Mouse (Mus musculus) retina, embryonic 14.5 days (tissue): ENCODE data around the gene Robo1.

Experiments used
- DNase-seq: peaks from one replicate; pipeline ENCODE4 v3.0.0-alpha.2; 2015; ENCODE audit warnings: low spot score

Robo1 gene

DNA sequence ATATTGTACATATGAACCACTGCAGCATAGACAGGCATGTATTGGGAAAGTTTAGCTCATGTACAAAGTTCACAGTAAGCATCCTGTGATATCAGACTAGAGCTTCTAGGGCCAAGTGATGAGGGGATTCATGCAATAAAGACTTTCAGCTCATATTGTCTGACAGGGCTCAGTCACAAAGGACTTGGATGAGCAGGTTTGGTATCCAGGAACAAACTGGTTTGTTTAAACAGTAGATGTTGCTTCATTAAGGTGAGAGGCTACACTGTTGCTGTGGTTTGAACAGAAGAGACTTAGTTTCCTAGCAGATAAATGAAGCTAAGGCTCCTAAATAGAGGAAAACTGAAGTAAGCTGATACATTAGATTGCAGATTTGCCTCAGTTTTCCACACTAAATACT is 626.8 kb downstream of the Robo1 start:
- DNase-seq = no peak

DNA sequence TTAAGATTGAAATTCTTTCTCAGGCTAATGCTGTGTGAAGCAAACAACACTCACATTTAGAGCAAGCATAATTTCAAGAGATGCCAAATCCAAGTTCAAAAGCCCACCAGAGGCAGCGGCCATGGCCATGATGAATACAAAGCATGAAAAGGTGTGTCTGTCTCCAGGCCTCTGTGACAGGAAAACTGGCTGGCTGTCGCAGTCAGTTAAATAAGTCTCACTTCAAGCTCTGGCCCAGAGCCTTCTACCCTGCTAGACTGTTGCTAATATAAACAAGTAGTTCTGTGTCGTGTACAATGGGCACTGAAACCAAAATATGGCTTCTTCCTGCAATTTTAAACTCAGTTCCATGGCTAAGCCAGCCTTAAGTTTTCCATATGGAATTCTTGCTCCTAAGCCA is 629.1 kb downstream of the Robo1 start:
- DNase-seq = no peak

DNA sequence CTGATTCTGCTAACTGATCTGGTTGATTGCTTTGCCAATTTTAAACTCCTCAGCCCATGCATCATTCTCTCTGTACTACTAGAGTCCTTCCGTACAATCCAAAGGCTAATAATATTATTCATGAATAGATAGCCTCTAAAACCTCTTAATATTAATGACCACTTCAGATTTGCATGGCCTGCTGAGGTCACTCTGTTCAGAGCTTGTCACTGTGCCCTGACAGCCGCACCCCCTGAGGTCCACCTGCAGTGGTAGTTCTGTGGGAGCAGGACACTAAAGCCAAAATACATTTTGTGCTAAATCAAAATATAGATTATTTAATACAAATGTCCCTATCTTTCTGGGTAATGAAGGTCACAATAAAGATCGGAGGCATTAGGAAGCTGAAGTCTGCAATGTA is 631.8 kb downstream of the Robo1 start:
- no peak for DNase-seq

DNA sequence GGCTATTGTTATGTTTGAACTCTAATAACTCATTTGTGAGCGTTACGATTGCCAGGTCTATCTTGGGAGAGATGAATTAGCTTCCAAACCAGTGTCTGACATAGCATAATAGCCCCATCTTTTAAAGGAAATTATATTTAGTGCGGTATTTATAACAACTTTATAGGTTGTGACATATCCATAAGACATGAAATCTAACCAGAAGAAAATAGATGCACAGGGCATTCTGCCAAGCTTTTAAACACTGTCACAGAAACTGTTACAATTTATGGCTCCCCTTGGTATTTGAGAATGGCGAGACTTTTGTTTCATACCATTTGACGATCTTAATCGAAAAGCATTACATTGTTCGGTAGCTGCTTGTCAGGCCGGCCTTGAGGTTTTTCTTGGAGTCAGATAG is 632.7 kb downstream of the Robo1 start:
- no peak for DNase-seq

DNA sequence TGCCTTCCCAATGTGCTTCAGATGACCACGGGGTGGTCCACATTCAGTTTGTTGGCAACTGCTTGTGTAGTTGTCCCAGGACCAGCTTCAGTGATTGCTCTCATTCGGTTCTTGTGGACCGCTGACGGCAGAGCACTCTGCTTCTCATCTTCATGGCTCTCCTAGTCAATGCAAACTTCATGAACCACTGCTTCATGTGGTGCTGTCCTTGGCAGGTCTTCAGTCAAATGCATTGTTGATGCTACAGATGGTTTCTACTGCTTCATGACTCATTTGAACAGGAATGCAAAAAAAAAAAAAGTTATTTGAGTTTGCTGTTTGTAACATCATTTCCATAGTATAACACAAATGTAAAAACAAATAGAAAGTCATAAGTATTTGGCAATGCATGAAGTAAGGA is 636.3 kb downstream of the Robo1 start:
- DNase-seq = no peak

DNA sequence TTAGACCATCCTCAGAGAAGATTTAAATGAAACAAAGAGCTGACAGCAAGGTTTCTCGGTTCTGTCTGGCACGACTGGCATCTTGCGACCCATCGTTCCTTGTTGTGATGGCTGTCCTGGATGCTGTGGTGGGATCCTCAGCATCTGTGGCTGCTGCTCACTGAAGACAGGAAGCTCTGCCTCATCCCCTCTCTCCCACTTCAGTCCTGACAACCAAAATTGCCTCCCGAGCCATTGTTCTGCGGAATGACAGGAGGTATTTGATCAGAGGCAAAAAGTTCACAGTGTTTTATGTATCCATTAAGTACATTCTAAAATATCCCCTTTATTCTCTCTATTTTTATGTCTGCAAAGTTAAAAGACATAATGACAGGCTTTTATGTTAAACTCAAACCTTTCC is 643.9 kb downstream of the Robo1 start:
- DNase-seq = no peak

DNA sequence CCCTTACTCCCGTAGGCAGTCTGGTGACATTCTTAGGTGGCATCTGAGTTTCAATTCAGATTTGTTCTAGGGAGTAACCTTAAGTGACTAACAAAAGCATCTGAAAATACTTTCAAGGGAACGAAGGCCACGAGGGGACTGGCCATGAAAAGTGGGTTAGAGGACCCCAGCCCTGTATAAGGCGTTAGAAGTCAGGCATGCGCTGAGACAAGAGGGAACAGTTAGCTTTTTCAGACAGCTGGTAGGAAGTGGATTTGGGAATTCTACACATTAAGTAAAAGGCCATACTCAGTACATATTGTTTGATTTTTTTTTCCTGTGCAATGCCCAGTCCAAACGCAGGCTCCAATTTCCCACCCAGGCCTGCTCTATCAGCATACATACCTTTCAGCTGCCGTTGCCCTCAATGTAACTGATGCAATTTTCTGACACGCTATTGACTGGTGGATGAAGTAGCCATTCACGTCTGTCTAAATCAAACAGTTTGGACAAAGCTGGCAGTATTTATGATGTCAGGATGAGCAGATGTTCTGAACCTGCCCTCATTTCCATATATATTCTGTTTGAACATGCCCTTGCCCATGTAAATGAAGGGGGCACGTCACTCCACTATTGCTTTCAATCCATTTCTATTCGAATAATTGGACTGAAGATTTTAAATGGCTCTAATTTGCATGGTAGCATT is 651.1 kb downstream of the Robo1 start:
- no peak for DNase-seq

DNA sequence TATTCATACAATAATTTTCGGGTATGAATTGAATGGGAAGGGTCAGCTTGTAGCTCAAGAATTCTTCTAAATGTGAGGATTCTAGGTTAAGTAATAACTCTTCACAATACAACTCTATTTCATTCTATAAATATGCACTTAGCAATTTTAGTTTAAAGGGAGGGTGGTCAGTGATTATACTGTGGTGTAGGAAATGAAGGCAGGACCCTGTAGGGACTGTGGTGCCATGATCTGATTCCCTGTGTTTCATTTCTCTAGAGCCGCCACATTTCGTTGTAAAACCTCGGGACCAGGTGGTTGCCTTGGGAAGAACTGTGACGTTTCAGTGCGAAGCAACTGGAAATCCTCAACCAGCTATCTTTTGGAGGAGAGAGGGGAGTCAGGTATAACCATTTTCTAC is 651.7 kb downstream of the Robo1 start:
- no peak for DNase-seq

DNA sequence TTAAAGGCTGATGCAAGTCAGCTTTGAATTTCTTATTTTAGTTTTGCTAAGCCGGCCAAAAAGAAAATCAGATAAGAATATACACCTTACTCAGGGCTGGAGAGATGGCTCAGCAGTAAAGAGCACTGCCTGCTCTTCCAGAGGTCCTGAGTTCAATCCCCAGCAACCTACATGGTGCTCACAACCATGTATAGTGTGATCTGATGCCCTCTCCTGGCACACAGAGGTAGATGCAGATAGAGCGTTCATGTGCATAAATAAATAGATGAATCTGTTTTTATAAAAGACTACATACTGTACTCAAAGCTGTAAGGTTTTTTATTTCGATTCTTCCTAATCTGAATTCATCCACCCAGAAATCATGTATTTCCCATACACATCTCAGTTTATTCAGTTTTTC is 655.7 kb downstream of the Robo1 start:
- DNase-seq = no peak

DNA sequence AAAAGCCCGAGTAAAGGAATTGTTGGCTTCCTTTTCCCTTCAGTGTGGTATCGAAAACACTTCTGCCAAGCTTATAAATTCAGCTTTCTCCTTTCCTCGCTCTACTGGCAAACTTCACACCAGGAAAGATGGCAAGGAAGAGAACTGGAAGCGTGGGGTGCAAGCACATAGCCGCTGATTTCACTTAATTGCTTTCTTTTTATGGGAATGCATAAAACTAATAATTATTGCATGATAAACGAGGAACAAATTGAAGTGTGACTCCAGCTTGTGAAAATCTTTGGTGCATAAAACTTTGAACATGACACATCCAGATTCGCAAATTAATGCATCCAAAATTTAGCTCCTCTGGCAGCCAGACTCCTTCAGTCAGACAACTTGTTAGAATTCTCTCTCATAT is 659.4 kb downstream of the Robo1 start:
- no peak for DNase-seq

DNA sequence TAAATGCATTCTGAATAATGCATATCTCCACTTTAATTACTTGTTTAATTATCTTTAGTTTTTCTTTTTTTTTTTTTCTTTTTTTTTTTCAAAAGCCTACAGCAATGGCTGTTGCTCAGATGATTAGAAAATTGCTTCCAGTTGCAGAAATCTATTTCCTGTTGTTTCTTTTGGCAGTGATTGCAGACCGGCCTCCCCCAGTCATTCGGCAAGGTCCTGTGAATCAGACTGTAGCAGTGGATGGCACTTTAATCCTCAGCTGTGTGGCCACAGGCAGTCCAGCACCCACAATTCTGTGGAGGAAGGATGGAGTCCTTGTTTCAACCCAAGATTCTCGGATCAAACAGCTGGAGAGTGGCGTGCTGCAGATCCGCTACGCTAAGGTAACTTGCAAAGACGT is 661.9 kb downstream of the Robo1 start:
- DNase-seq = no peak

DNA sequence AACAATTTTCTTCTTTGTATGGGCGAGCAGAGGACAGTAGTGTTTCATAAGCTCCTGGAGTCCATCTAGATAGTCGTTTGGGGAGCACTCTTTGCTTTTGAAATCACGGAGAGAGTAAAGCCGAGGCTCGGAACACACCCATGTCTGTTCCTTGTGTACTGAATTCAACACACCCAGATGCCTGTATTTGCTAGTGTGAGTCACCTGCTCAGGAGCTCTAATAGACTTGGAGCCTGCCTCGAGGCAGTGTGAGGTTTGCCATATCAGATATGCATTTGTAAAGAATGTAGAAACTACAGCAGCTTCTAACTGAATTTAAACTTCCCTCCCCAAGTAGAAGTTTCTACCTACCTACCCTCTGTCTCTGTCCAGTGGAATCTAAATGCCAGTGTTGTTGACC is 665.6 kb downstream of the Robo1 start:
- DNase-seq = no peak

DNA sequence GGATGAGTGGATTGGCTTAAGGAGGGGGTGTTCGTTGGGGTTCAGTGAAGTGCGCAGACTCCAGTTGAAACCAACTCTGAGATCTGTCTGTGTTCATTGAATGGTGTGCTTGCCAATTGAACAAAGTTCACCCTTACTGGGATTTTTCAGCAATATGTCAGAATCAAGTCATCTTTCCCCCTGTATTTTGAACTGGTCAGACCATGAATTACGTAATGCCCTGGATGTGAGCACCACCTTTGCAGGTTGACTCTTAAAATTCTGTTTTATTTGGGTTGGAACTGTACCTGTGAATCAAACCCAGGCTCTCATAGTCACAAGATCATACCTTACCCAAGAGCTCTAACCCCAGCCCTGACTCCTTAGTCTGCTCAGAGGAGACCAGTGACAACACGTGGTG is 666.6 kb downstream of the Robo1 start:
- no peak for DNase-seq

DNA sequence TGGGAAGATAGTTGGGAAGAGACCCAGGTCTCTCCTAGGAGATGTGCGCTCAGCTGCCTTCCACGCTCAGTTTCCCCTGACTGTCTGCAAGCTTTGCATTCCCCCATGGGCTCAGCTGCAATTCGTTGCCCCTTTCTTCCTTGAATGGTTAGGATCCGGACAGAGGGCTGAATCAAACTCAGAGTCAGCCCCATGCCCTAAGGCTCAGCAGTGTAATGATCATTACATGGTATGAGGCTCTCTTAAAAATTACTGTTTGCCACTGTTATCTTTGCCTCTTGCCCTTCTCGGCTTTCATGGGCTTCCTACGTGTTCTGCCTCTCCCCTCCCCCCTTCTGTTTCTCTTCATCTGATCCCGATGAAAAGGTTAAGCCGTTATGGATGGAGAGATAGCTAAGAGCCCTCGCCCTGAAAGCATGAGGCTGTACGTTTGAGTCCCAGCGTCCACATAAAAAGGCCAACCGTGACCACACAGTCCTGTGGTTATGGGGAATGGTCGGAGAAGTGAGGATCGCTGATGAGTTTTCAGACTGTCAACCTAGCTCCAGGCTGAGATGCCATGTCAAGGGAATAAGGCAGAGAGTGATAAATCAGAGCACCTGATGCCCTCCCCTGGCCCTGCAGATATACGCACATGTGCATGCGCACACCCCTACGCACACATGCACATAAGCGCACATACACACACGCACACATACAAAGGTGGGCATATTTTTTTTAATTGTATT is 668.9 kb downstream of the Robo1 start:
- DNase-seq = no peak

DNA sequence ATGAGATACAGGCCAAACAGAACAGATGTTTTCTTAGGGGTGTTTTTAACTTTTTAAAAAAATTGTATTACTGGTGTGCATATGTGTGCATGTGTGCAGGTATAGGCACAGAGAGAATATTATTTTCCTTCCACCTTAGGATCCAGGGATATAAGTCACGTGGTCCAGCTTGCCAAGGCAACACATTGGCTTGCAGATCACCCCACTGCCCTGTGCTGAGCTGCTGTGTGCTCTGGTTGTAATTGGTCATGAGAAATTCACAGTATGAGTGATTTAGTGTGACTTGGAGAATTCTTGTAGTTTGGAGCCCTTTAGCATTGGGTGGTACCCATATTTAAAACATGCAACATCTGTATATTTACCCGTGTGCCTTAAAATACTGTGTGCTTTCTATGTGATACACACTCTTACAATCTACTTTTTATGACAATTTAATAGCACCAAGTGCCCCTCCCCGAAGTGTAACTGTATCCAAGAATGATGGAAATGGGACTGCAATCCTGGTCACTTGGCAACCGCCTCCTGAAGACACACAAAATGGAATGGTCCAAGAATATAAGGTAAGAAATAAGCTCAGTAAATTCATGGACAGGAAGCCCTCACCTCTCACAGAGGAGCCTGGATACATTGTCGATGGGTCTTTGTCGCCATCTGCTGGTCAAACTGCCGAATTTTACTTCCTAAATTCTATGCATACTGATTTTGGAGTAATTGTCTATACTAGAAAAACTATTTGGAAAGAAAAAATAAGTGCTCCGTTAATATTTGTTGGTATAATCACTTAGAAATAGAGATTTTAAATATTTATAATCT is 671.5 kb downstream of the Robo1 start:
- peak; percentile 89 for DNase-seq

DNA sequence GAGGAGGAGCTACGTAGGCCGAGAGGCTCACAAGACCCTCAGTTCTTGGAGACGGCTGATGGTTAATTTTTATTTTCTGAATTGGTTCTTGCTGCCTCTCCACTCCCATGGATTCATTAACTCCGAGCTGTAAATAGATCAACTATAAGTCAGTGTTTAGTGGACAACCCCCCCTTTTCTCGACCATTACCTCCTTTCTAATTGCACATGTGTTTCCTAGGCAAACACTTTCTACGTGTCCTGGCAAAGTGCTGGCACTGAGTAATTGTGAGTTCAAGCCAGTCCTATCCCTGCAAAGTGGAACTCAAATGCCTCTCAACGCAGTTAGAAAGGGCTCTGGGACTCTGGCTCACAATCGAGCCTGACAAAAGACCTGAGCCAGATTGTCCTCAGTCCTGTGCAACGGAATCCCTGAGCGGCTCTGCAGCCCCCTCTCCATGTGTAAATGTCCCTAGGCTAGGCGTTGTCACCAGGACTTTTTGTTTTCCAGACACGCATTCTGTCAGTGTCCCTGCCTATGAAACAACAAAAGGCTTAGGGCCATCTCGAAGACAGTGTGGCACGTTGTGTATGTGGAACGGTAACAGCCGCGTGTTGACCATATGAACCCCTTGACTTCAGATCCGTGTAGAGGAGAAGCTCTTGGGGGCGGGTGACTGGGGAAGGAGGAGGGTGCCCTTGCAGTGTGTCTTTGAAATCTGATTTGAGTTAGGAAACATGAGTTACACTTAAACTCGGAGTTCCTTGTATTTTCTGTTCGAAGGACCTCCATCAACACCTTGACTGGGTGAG is 682.5 kb downstream of the Robo1 start:
- no peak for DNase-seq

DNA sequence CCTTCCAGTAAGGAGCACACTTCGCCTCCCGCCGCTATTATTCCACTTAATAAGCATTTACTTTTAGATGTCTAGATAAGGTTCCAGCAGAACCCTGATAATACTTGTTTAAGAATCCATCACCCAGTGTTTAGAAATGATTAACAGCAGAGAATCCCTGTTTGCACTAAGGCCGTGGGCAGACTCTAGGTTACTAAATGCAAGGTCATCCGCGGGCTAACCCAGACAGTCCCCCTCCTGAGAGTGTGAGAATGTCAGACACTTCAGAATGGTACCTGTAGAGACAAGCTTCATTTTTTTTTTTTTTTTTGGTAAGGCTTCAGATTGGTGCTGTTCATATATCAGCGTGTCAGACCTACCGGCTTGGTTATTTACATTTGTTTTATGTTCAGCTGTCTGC is 685.1 kb downstream of the Robo1 start:
- no peak for DNase-seq

DNA sequence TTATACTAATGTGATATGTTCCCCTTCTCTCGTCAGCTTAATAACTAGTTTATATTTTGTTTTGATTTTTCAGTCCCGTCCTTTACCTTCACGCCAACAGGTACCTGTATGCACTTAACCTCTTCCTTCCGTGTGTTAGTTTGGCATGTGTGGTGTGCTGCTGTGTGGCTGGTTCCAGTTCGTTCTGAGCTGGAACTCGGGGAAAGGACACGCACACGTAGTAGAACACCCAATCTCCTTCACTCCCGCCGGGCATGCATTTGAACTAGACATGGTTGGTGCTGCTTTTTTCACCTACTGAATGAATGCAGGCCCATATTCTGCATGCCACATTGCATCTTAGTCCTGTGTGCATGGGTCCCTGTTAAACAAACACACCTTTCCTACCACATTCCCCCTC is 685.5 kb downstream of the Robo1 start:
- DNase-seq = no peak

DNA sequence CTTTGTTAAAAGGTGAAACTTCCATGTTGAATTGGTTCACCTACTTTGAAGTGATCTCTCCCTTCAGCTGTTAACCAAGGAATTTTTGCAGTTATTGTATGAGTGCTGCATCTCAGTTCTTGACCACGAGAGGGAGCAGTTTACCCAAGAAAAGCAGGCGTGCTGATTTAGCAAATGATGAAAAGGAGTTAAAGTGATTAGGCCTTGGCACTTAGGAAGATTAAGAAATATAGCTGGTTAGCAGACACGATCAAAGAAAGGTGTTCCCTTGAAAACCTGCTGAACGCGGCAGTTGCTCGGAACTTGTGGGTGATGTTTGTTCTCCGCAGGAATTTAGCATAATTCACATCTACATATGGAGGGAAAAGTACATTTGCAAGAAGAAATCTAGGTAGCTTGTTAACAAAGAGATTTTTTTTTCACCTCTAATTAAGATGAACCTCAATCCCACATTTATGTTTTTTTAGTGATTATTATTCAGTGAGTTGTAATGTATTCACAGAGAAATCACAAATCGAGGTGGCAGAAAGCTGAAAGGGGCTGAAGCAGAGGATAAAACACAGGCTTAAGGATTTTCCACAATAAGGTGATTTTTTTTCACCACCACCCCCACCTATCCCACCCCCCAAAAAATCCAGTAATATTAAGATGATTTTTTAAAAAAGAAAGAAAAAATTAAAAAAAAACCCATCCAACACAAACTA is 687.3 kb downstream of the Robo1 start:
- DNase-seq = peak; percentile 85

DNA sequence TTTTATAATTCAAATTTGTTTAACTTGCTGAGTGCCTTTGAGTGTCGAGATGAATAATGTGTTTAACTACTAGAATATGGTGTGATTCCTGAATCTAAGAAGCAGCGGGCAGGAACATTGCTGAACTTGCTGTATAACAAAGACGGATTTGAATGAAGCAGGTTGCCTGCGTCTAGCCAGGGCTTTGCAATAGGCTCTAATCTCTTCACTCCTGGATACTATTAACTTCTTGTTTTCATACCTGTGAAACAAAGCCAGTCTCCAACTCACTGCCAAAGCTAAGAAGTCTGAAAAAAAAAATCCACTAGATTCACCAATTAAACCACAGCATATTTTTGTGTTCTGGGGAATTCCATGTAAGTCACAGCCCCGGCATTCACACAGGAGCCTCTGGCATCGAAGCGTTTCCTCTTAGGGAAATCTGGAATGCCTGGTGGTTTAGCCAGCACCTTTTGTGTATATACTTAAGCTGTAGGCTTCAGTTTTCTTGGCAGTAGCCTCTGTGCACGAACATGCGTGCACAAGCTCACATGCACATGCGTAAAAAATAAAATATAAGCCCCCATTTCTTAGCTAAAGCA is 687.9 kb downstream of the Robo1 start:
- DNase-seq = no peak

DNA sequence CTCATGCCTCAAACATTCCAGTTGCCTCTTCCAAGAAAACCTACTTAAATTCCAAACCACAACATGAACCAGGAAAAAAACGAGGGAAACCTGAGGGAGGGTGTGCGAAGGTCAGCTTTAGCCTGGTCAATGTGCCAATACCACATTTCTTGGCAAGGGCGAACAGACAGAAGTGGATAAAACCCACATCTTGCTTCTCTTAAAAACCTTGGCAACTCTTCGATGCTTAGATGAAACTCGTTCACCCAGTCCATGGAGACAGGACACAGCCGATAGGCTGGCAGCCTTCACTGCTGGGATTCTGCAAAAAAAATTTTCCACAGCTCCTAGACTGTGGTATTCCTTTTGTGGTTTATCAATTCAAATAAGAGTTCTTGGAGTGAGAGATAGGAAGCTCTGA is 690.6 kb downstream of the Robo1 start:
- no peak for DNase-seq
